Mouse (Mus musculus) lung, postnatal 25 days (tissue): ENCODE measurements around the gene Rtkn2.

ENCODE experiments used
- DNase-seq: peaks from one replicate; pipeline ENCODE4 v3.0.0; 2022; ENCODE audit warnings: low spot score

The Rtkn2 gene

GRCm38 (mm10) chr10:67996171-67996570 is 16.8 kb downstream of the Rtkn2 start:
- DNase-seq = peak; percentile 43

GRCm38 (mm10) chr10:67998116-67998635 is 18.8 kb downstream of the Rtkn2 start:
- DNase-seq = peak; percentile 72

GRCm38 (mm10) chr10:67999170-67999569 is 19.8 kb downstream of the Rtkn2 start:
- DNase-seq = no peak

GRCm38 (mm10) chr10:68001456-68001855 is 22.1 kb downstream of the Rtkn2 start:
- DNase-seq = no peak

- no peak for DNase-seq
Measured at GRCm38 (mm10) chr10:68003651-68004422, 24.5 kb downstream of the Rtkn2 start.

- no peak for DNase-seq
Measured at GRCm38 (mm10) chr10:68005404-68005803, 26.0 kb downstream of the Rtkn2 start.

- DNase-seq = no peak
Measured at GRCm38 (mm10) chr10:68006491-68006890, 27.1 kb downstream of the Rtkn2 start.

GRCm38 (mm10) chr10:68007103-68007502 is 27.7 kb downstream of the Rtkn2 start:
- no peak for DNase-seq

GRCm38 (mm10) chr10:68008198-68008955 is 29.0 kb downstream of the Rtkn2 start:
- DNase-seq = peak; percentile 33

GRCm38 (mm10) chr10:68009301-68009700 is 29.9 kb downstream of the Rtkn2 start:
- DNase-seq = no peak

- no peak for DNase-seq
Measured at GRCm38 (mm10) chr10:68009867-68010266, 30.5 kb downstream of the Rtkn2 start.

GRCm38 (mm10) chr10:68013137-68013536 is 33.8 kb downstream of the Rtkn2 start:
- peak; percentile 43 for DNase-seq

- no peak for DNase-seq
Measured at GRCm38 (mm10) chr10:68020755-68021154, 41.4 kb downstream of the Rtkn2 start.

GRCm38 (mm10) chr10:68025660-68026059 is 46.3 kb downstream of the Rtkn2 start:
- DNase-seq = no peak

- no peak for DNase-seq
Measured at GRCm38 (mm10) chr10:68028327-68029080, 49.1 kb downstream of the Rtkn2 start.

- no peak for DNase-seq
Measured at GRCm38 (mm10) chr10:68029081-68029626, 49.8 kb downstream of the Rtkn2 start.

GRCm38 (mm10) chr10:68030027-68030426 is 50.7 kb downstream of the Rtkn2 start:
- DNase-seq = no peak

- DNase-seq = no peak
Measured at GRCm38 (mm10) chr10:68035707-68036367, 56.5 kb downstream of the Rtkn2 start.

- no peak for DNase-seq
Measured at GRCm38 (mm10) chr10:68036368-68036980, 57.1 kb downstream of the Rtkn2 start.

- no peak for DNase-seq
Measured at GRCm38 (mm10) chr10:68038997-68039624, 59.7 kb downstream of the Rtkn2 start.
